Mouse (Mus musculus) frontal cortex, postnatal 14 days (tissue): ENCODE data around the gene Ppp3ca.

Experiments used
- DNase-seq, 2 experiments: peaks; one replicate each; pipeline ENCODE4 v3.0.0; 2022; ENCODE audit warnings: low spot score in 2 of 2

The Ppp3ca gene

GRCm38 (mm10) chr3:136862051-136862837 is 192.3 kb downstream of the Ppp3ca start:
- no peak for DNase-seq

- DNase-seq: no peak
Observed at GRCm38 (mm10) chr3:136863127-136863526, 193.2 kb downstream of the Ppp3ca start.

- DNase-seq: no peak
Observed at GRCm38 (mm10) chr3:136864306-136864705, 194.4 kb downstream of the Ppp3ca start.

- DNase-seq: no peak
Observed at GRCm38 (mm10) chr3:136865176-136865859, 195.4 kb downstream of the Ppp3ca start.

- no peak for DNase-seq
Observed at GRCm38 (mm10) chr3:136866095-136866494, 196.2 kb downstream of the Ppp3ca start.

- DNase-seq: no peak
Observed at GRCm38 (mm10) chr3:136866571-136866970, 196.6 kb downstream of the Ppp3ca start.

GRCm38 (mm10) chr3:136867366-136867765 is 197.4 kb downstream of the Ppp3ca start:
- DNase-seq: no peak

GRCm38 (mm10) chr3:136871772-136872532 is 202.0 kb downstream of the Ppp3ca start:
- DNase-seq: no peak

- DNase-seq: no peak
Observed at GRCm38 (mm10) chr3:136872533-136873095, 202.7 kb downstream of the Ppp3ca start.

- no peak for DNase-seq
Observed at GRCm38 (mm10) chr3:136873809-136874449, 204.0 kb downstream of the Ppp3ca start.

GRCm38 (mm10) chr3:136874566-136874965 is 204.6 kb downstream of the Ppp3ca start:
- no peak for DNase-seq

- DNase-seq: no peak
Observed at GRCm38 (mm10) chr3:136887741-136888140, 217.8 kb downstream of the Ppp3ca start.

- DNase-seq: no peak
Observed at GRCm38 (mm10) chr3:136892140-136892539, 222.2 kb downstream of the Ppp3ca start.

GRCm38 (mm10) chr3:136893596-136894402 is 223.9 kb downstream of the Ppp3ca start:
- no peak for DNase-seq

- no peak for DNase-seq
Observed at GRCm38 (mm10) chr3:136895498-136895897, 225.6 kb downstream of the Ppp3ca start.

- no peak for DNase-seq
Observed at GRCm38 (mm10) chr3:136896276-136896675, 226.4 kb downstream of the Ppp3ca start.

GRCm38 (mm10) chr3:136899744-136900143 is 229.8 kb downstream of the Ppp3ca start:
- DNase-seq: no peak

- DNase-seq: no peak
Observed at GRCm38 (mm10) chr3:136900986-136901385, 231.1 kb downstream of the Ppp3ca start.

GRCm38 (mm10) chr3:136902776-136903175 is 232.9 kb downstream of the Ppp3ca start:
- no peak for DNase-seq

- no peak for DNase-seq
Observed at GRCm38 (mm10) chr3:136905577-136905976, 235.7 kb downstream of the Ppp3ca start.

GRCm38 (mm10) chr3:136909534-136909933 is 239.6 kb downstream of the Ppp3ca start:
- no peak for DNase-seq
